Mouse (Mus musculus): ENCODE data around the gene Vps45. TPM values are rescaled to one million over a fixed set of nuclear protein-coding genes. Genes with fewer than 3 reads are reported as not detected.
A peak's percentile ranks its signal among the peaks of the same experiment; 100 is the strongest.

The Vps45 gene
- polyA plus RNA-seq, 1 experiment from 2014 or later = 46.4 TPM

DNA sequence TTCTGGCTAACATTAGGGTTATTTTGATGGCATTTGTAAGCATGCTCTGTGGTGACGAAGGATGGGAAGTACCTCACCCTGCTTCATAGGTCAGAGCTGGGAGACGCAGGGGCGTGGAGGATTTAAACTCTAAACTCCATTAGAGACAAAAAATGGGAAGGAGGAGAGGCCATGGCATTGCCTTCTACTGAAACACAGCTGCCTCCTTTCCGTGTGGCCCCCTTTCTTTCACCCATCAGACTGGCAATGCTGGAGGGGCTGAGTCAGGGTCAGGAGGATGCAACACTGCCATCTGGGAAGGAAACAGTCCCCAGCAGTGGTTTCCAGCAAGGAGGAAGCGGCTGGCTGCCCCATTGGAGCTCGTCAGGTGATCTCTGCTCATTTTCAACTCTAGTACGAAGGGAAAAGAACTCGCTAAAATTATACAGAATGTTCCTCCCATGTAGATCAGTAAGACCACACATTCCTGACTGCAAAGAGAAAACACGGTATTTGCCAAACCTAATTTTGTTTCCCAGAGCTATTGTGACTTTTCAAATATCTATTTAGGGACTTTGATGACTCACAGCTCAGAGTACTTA lies 57.3 kb downstream of the Vps45 start:
- Histone ChIP-seq H3K27ac (replicated peaks; ENCODE audit: low read depth, low read length) (no peak overlapping the region), H3K4me1 (ENCODE audit: control insufficient read depth, insufficient read depth, low read length) (peaks cover 22% of the 10 kb centered on the region), H3K9me3 (ENCODE audit: control insufficient read depth, low read length) (no peaks in the 10 kb centered on the region), H3K4me2 (ENCODE audit: low read length) (no peak overlapping the region), H3K9ac (replicated peaks; ENCODE audit: low read length) (no peak overlapping the region), H3K27me3 (ENCODE audit: control insufficient read depth, insufficient read depth, low read length) (no peaks in the 10 kb centered on the region), H3K4me3 (replicated peaks; ENCODE audit: low read depth, low read length) (no peak overlapping the region), H3K36me3 (ENCODE audit: control insufficient read depth, insufficient read depth, low read length) (0 out of 2 replicates have a peak, but pooled peaks cover 2% of the 10 kb centered on the region)
- no peak for DNase-seq
- WGBS = 69% methylated on average over 9 of the region's 9 CpGs
- no peak for ATAC-seq (ENCODE audit: low FRiP score, low TSS enrichment)

DNA sequence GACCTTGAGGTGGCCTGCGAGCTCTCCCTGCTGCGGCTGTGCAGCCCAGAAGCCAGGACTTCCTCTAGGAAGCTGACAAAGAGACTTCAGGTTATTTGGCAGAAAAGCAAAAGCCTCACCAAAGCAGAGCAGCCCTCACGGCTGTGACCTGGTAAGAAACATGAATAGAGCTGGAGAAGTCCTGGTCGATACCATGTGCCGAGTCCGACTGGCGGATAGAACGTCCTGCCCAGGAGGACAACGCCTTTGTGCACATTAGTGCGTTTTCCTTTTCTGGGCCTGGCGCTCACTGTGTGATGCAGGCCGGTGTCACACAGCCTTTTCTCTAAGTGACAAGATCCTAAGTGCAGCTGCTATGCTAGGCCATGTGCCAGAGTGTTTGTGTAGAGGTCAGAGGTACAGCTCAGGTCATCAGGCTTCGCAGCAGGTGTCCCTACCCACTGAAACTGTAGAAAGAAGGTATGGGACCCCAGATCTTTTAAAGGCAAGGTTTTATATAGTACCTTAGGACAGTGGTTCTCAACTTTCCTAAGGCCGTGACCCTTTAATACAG lies 58.1 kb downstream of the Vps45 start:
- DNase-seq = no peak
- Histone ChIP-seq H3K4me3 (replicated peaks; ENCODE audit: low read depth, low read length) (no peak overlapping the region), H3K4me2 (ENCODE audit: low read length) (no peak overlapping the region), H3K9me3 (ENCODE audit: control insufficient read depth, low read length) (no peaks in the 10 kb centered on the region), H3K9ac (replicated peaks; ENCODE audit: low read length) (no peak overlapping the region), H3K27ac (replicated peaks; ENCODE audit: low read depth, low read length) (no peak overlapping the region), H3K27me3 (ENCODE audit: control insufficient read depth, insufficient read depth, low read length) (no peaks in the 10 kb centered on the region), H3K4me1 (ENCODE audit: control insufficient read depth, insufficient read depth, low read length) (peaks cover 22% of the 10 kb centered on the region), H3K36me3 (ENCODE audit: control insufficient read depth, insufficient read depth, low read length) (0 out of 2 replicates have a peak, but pooled peaks cover 2% of the 10 kb centered on the region)
- WGBS = 88% methylated on average over 14 of the region's 14 CpGs
- no peak for ATAC-seq (ENCODE audit: low FRiP score, low TSS enrichment)

GRCm38 (mm10) chr3:95999308-96000079 lies 58.8 kb downstream of the Vps45 start:
- Histone ChIP-seq H3K4me1 (ENCODE audit: control insufficient read depth, insufficient read depth, low read length) (peaks cover 22% of the 10 kb centered on the region), H3K27ac (replicated peaks; ENCODE audit: low read depth, low read length) (no peak overlapping the region), H3K9ac (replicated peaks; ENCODE audit: low read length) (no peak overlapping the region), H3K4me3 (replicated peaks; ENCODE audit: low read depth, low read length) (no peak overlapping the region), H3K36me3 (ENCODE audit: control insufficient read depth, insufficient read depth, low read length) (0 out of 2 replicates have a peak, but pooled peaks cover 2% of the 10 kb centered on the region), H3K9me3 (ENCODE audit: control insufficient read depth, low read length) (no peaks in the 10 kb centered on the region), H3K4me2 (ENCODE audit: low read length) (no peak overlapping the region), H3K27me3 (ENCODE audit: control insufficient read depth, insufficient read depth, low read length) (no peaks in the 10 kb centered on the region)
- ATAC-seq (ENCODE audit: low FRiP score, low TSS enrichment) (no peak), DNase-seq (no peak)
- 90% methylated on average over 12 of the region's 12 CpGs for WGBS

DNA sequence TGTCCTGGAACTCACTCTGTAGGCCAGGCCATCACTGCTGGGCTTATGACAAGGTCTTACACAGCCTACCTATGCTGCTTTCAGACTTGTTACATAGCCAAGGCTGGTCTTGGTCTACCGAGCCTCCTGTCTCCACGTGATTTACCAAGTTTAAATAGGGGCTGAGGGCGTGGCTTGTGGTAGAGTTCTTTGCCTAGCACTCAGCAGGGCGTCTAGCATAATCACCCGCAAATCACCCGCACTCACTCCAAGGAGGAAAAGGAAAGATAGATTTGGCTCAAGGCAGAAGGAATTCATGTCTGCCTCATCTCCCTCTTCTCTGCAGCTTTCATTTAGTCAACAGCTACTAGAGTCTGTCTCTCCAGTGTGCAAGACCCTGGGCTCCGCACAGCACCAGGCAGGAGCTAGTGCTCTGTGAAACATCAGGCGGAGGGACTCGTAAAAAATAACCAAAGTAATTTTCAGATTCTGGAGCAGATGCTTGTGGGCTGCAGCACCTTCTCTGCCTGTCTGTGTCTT lies 61.0 kb downstream of the Vps45 start:
- peak overlapping the region; percentile 34; the same call in 1 of the 2 replicates for H3K9ac ChIP-seq (replicated peaks; ENCODE audit: low read length)
- peak; percentile 51 for DNase-seq
- H3K4me2 ChIP-seq (ENCODE audit: low read length) = peak overlapping the region; percentile 81
- H3K4me3 ChIP-seq (replicated peaks; ENCODE audit: low read depth, low read length) = peak overlapping the region; percentile 80
- no peak for ATAC-seq (ENCODE audit: low FRiP score, low TSS enrichment)
- WGBS = 23% methylated on average over 9 of the region's 9 CpGs
- H3K27me3 ChIP-seq (ENCODE audit: control insufficient read depth, insufficient read depth, low read length) = no peaks in the 10 kb centered on the region
- H3K9me3 ChIP-seq (ENCODE audit: control insufficient read depth, low read length) = no peaks in the 10 kb centered on the region
- no peak overlapping the region; the same call in 1 of the 2 replicates for H3K27ac ChIP-seq (replicated peaks; ENCODE audit: low read depth, low read length)
- peaks cover 8% of the 10 kb centered on the region for H3K36me3 ChIP-seq (ENCODE audit: control insufficient read depth, insufficient read depth, low read length)
- peaks cover 37% of the 10 kb centered on the region for H3K4me1 ChIP-seq (ENCODE audit: control insufficient read depth, insufficient read depth, low read length)

GRCm38 (mm10) chr3:95996451-95997073 lies 61.7 kb downstream of the Vps45 start:
- H3K36me3 ChIP-seq (ENCODE audit: control insufficient read depth, insufficient read depth, low read length) = peaks cover 15% of the 10 kb centered on the region
- H3K4me1 ChIP-seq (ENCODE audit: control insufficient read depth, insufficient read depth, low read length) = peaks cover 40% of the 10 kb centered on the region
- ATAC-seq (ENCODE audit: low FRiP score, low TSS enrichment) (no peak), DNase-seq (no peak)
- H3K9ac ChIP-seq (replicated peaks; ENCODE audit: low read length) = peak overlapping the region; percentile 99
- H3K27me3 ChIP-seq (ENCODE audit: control insufficient read depth, insufficient read depth, low read length) = no peaks in the 10 kb centered on the region
- peak overlapping the region; percentile 81 for H3K4me2 ChIP-seq (ENCODE audit: low read length)
- H3K4me3 ChIP-seq (replicated peaks; ENCODE audit: low read depth, low read length) = peak overlapping the region; percentile 80
- no peaks in the 10 kb centered on the region for H3K9me3 ChIP-seq (ENCODE audit: control insufficient read depth, low read length)
- WGBS = 7% methylated on average over 6 of the region's 6 CpGs
- peak overlapping the region; percentile 99 for H3K27ac ChIP-seq (replicated peaks; ENCODE audit: low read depth, low read length)

GRCm38 (mm10) chr3:95995802-95996428 lies 62.4 kb downstream of the Vps45 start, which contains the start of gene Plekho1:
TSS of gene Plekho1 (minus strand) at chr3:95996001.
- Histone ChIP-seq H3K4me3 (replicated peaks; ENCODE audit: low read depth, low read length) (peak within 1 kb of the TSS; percentile 80), H3K27ac (replicated peaks; ENCODE audit: low read depth, low read length) (peak within 1 kb of the TSS; percentile 99), H3K9ac (replicated peaks; ENCODE audit: low read length) (peak within 1 kb of the TSS; percentile 99), H3K4me2 (ENCODE audit: low read length) (peak within 1 kb of the TSS; percentile 81), H3K9me3 (ENCODE audit: control insufficient read depth, low read length) (no peaks in the 10 kb centered on the region), H3K36me3 (ENCODE audit: control insufficient read depth, insufficient read depth, low read length) (peaks cover 22% of the 10 kb centered on the region), H3K27me3 (ENCODE audit: control insufficient read depth, insufficient read depth, low read length) (no peaks in the 10 kb centered on the region), H3K4me1 (ENCODE audit: control insufficient read depth, insufficient read depth, low read length) (peaks cover 40% of the 10 kb centered on the region)
- ATAC-seq (ENCODE audit: low FRiP score, low TSS enrichment) (peak; percentile 76), DNase-seq (peak; percentile 83)
- WGBS = under 1% methylated on average over 78 of the region's 84 CpGs

DNA sequence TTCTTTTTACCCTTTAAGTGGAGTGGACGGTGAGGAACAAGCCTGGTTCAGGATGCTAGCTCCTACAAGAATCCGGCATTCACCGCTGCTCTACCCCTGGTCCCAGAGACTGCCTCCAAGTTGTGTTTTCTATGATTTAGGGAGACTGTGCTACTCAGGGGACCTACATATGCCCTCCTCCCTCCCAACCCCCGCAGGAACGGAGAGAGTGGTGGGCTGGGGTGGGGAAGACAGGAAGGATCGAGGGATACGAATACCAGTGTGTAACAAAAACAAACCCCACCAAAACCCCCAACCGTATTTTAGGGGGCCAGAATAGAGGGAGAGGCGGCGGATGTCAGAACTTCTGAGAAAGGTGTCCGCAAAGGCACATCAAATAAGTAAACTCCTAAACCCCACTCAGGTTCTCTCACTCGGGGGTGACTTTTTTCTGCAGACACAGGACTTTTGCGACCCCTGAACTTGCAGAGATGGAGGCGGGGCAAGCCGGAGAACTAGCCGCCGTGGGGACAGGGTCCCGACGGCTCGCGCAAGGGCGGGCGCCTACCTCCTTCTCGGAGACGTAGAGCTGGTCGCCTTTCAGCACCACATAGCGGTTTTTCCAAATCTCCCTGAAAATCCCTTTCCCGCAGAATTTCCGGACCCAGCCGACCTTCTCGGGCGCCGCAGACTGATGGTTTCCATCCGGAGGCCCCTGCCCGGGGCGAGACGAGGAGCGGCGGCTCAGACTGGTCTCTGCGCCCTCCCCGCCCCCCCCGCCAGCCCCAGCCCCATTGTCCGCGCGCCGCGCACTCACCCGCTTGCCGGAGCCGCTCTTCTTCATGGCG lies 63.1 kb downstream of the Vps45 start:
- Histone ChIP-seq H3K36me3 (ENCODE audit: control insufficient read depth, insufficient read depth, low read length) (peaks cover 29% of the 10 kb centered on the region), H3K27me3 (ENCODE audit: control insufficient read depth, insufficient read depth, low read length) (no peaks in the 10 kb centered on the region), H3K9me3 (ENCODE audit: control insufficient read depth, low read length) (no peaks in the 10 kb centered on the region), H3K9ac (replicated peaks; ENCODE audit: low read length) (peak overlapping the region; percentile 99), H3K4me1 (ENCODE audit: control insufficient read depth, insufficient read depth, low read length) (peaks cover 40% of the 10 kb centered on the region), H3K27ac (replicated peaks; ENCODE audit: low read depth, low read length) (peak overlapping the region; percentile 99), H3K4me2 (ENCODE audit: low read length) (peak overlapping the region; percentile 81), H3K4me3 (replicated peaks; ENCODE audit: low read depth, low read length) (peak overlapping the region; percentile 80)
- under 1% methylated on average over 49 of the region's 51 CpGs for WGBS
- DNase-seq (peak; percentile 79), ATAC-seq (ENCODE audit: low FRiP score, low TSS enrichment) (peak; percentile 82)
